Mouse (Mus musculus) Muller cell, postnatal 12 days (primary cell): ENCODE results near the gene Fam83f.
A peak's percentile ranks its signal among the peaks of the same experiment; 100 is the strongest.

ENCODE experiments used
- DNase-seq: peaks from one replicate; pipeline ENCODE4 v3.0.0-alpha.2; 2015; ENCODE audit errors: inconsistent ontology term

Fam83f gene

DNA sequence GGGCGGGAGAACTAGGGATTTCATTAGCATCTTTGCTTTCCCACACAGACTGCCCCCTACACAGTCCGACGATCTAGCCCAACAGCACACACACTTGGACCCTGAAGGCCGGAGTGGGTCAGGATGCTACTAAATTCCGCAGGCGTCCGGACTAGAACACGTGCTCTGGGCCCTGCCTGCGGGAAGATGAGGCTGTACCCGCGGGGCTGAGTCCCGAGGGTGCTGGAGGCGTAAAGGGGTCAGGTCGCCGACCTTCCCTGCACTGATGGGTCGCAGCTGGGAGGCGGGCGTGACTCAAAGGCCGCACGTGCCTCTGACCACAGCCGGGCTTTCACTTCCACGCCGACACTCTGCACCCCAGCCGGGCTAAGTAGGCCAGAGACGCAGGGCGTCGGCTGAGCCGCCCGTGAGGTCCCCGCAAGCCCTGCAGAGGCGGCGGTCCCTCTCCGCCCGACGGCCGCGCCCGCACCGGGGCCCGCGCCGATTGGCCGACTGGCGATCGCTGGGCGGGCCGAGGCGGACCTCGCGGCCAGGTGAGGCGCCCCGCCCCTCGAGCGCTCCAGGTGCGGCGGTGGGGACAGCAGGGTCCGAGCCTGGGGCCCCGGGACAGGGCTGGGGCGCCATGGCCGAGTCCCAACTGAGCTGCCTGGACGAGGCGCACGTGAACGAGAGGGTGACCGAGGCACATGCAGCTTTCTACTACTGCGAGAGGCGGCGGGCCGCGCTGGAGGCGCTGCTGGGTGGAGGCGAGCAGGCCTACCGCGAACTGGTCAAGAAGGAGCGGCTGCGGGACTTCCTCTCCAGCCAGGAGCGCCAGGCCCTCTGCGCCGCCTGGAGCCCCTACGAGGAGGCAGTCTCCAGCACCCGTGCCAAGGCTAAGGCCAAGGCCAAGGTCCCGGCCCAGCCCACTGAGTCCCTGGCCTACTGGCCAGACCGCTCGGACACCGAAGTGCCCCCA, at the start of gene Fam83f:
TSS of gene Fam83f (plus strand) at position 553 of the 958 bp plus-strand sequence.
- peak; percentile 49 for DNase-seq

DNA sequence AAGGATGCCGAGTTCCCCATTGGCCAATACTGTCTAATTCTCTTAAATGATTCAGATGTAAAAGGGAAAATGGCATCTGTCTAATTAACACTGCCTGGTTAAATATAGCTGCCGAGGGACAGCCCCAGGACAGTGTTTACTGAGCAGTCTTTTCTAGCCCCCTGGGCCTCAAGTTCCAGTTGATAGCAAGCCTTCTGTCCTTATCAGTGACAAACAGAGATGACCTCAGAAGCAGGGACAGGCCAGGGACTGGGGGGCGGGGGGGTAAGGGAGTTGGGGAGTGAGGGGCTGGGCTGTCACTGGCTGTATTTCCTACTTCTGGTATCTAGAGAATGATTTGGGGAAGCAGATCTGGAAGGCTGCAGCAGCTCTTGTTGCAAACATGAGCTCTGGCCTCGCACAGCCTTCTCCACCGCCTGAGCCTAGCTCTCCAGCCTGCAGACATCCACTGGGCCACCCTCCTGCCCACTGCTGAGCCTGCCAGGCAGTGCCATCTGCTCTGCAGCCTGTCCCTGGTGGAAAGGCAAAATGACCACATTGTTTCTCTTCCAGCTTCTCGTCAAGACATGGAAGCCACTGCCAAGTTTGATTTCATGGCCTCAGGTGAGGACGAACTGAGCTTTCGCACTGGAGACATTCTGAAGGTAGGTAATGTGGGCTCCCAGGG, 48.3 kb upstream of the Fam83f start:
- no peak for DNase-seq

DNA sequence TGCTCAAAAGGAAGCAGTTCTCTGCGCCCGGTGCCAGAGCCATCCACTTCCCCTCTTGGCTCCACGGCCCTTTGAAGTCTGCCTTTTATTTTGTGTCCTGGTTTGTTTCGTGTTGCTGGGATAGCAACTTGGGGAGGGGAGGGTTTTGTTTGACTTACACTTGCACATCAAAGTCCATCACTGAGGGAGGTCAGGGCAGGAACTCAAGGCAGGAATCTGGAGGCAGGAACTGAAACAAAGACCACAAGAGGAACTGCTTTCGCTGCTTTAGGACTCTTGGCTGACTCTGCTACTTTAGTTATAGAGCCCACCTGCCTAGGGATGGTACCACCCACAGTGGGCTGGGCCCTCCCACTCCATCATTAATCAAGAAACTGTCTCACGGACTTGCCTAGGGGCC, 45.2 kb upstream of the Fam83f start:
- no peak for DNase-seq

DNA sequence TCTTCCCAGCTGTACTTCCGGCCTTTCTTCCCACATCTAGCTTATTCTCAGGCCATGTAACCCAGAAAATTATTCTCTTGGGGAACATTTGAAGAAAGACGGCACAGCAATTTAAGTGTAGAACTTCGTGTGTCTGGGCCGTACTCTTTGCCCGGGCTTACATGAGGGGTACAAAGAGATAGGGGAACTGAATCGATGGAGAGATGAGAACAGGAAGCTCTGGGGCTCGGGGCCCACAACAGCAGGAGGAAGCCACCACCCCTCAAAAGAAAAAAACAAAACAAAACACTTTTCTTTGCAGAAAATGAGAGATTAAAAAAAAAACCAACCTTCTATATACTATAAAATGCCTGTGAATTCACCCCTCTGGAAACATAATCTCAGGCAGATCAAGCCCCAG, 41.5 kb upstream of the Fam83f start:
- DNase-seq = no peak

DNA sequence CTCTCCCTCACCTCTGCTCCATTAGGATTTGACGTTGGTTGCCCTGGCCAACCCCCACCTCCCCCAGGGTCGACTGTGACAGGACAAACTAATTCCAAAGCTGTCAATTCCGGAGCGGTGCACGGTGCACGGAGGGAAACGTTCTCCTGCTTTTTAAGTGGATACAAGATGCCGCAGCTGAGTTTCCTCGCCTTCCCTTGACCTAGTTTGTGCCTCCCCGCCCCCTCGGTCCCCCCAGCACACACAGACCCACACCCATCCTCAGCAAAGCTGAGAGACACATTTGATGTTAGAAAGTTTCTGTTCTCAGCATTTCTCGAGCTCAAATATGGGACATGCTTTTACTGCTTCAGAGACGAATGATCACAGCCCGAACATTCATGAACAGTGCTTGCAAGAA, 40.9 kb upstream of the Fam83f start:
- no peak for DNase-seq

DNA sequence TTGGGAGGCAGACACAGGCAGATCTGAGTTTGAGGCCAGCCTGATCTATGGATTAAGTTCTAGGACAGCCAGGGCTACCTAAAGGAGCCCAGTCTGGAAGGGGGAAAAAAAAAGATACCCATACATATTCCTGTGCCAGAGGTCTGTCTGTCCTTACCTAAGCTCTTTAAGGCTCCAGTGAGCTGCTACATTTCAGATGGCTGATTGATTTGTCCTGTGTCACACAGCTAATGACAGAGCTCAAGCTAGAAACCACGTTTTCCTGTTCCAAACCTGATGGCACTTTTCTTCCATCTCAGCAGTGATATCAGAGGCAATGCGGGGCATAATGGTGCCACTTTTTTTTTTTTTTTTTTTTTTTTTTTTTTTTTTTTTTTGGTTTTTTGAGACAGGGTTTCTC, 40.3 kb upstream of the Fam83f start:
- DNase-seq = no peak

DNA sequence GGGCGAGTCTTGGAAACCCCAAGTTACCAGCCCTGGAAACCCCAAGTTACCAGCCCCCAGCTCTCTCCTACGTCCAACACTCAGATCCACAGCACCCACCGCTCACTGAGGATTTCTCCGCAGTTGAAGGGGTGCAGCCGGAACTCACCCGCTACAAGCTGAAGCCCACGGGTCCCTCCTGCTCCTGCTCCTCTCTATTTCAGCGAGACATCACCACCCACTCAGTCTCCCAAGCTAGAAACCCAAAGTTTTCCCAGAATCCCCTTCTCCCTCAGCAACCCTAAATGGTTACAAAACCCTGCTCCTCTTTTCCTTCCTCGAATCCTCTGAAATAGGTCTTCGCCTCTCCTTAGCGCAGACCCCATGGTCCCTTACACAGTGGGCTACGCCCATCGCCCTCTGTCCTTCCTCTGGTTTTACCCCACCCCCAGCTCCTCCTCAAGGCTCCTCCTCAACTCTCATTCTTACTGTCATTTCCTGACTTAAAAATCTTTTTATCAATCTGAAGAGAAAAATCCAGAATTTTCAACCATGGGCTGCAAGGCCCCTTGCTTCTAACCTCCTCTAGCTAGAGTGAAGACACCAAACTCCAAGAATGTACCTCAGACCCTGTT, 39.3 kb upstream of the Fam83f start:
- DNase-seq = no peak

DNA sequence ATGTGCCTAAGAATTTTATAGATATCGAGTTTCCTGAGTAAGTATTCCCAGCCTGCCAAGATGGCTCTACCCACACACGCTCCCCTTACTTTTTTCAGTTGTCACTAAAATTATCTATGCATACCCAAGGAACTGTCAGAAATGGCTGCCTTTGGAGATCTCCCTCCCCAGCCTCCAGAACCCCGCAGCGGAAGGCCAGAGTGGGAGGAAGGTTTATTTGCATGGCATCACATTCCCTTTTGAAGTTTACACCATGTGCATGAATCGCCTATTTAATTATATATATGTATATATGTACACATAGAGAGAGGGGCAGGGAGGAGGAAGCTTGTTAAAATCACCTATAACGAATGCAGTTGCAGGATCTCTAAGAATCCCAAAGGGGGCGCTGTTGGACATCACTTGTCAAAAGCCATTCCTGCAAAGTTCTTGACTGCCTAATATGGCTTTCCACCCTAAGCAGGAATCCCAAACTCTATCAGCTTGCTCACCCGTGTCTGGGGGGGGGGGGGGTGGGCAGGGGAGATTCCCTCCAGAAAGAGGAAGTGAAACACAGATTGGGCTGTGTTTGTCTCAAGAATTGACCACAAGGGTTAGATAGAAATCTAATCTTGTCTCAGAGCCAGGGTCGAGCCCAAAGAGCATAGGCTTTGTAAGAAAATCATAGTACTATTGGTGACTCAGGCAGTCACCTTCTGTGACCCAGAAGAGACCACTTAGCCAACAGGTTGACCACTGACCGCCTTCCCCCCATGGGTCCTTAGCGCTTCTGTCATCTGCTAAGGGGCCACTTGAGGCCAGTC, 37.1 kb upstream of the Fam83f start:
- DNase-seq = peak; percentile 29

DNA sequence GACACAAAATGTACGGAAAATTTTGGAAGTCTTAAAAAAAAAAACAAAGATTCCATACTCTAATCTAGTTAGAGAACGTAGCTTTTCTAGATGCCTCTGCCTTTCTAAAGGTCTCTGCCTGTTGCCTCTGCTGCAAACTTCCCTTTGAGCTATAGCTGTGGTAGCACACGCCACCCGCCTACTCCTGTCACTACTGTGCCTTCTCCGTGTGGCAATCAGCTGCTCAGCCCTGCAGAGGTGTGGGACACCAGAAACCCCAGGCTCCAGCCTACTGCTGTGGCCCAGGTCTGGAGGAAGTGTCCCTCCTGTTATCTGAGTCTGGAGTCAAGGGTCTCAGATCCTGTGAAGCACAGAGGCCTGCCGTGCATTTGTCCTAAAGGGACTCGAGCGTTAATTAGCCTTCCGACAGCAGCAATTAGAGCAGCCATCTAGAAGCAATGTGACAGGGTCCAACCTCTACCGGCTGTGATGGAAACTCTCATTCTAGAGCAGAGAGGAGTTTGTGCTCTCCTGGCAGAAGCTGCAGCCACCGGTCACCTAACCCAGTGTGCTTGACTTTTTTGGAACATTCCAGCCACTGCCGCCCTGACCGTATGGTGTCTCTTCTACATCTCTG, 34.8 kb upstream of the Fam83f start:
- no peak for DNase-seq

DNA sequence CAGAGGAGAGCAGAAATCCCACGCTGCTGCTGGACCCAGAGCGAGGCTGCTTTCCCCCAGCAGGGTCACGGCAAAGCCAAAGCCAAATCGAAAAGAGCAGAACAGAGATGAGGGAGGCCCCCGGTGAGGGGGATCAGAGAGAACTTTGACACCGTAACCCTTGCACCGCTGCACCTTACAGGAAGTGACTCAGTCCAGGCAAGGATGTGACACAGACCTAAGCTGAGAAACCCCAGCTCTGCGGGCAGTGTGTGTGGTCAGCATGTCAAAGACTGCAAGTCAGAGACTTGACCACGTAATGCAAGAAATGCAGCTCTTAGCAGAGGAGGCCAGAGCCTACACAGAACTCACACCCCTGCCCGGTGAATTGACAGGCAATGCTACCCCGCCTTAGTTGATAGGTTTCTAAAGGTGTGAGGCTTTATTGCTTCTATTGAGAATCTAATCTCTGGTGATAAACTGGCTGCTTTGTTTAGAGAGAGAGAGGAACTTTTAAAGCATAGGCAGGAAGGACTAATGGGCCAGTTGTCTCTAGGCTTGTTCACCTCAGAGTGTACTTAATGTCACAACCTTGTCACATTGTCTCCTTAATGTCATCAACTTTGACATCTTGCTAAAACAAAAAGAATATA, 32.5 kb upstream of the Fam83f start:
- DNase-seq = peak; percentile 30

DNA sequence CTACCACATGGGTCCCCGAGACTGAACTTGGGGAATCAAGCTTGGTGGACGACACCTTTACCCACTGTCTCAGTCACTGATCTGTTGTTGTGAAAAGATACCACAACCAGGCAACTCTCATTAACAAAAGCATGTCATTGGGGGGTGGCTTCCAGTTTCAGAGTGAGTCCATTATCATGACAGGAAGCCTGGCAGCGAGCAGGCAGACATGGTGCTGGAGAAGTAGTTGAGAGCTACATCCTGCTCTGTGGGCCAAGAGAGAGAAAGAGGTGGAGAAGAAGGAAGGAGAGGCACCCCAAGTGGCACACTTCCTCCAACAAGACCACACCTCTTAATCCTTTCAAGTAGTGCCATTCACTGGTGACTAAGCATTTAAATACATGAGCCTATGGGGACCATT, 31.8 kb upstream of the Fam83f start:
- DNase-seq = no peak

DNA sequence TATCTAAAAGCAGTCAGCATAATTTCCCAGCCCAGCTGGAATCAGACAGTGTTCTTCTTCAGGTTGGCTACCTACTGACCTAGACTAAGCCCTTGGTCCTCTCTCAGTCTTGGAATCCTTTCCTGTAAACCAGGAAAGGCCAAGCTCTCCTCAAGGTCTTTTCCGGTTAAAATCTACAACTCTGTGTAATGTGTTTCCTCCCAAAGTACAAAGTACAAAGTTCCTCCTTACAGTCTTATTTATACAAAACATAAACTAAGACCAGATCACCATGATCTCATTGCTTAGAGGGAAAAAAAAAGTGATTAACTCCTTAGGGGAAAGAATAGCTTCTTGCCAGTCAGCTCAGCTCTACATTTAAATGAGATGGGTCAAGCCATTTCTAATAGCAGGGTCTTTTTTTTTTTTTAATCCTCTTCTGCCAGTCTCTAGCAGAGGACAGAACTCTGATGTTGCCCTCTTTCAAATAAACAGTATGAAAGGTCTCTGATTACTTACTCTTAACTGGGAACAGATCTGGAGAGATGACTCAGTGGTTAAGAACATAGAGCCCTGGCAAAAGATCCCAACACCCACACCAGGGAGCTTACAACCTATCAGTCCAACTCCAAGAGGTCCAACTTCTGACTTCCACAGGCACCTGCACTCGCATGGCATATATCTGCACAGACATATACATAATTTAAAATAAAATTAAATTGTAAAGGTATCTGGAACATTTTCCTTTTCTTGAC, 29.8 kb upstream of the Fam83f start:
- DNase-seq = no peak

DNA sequence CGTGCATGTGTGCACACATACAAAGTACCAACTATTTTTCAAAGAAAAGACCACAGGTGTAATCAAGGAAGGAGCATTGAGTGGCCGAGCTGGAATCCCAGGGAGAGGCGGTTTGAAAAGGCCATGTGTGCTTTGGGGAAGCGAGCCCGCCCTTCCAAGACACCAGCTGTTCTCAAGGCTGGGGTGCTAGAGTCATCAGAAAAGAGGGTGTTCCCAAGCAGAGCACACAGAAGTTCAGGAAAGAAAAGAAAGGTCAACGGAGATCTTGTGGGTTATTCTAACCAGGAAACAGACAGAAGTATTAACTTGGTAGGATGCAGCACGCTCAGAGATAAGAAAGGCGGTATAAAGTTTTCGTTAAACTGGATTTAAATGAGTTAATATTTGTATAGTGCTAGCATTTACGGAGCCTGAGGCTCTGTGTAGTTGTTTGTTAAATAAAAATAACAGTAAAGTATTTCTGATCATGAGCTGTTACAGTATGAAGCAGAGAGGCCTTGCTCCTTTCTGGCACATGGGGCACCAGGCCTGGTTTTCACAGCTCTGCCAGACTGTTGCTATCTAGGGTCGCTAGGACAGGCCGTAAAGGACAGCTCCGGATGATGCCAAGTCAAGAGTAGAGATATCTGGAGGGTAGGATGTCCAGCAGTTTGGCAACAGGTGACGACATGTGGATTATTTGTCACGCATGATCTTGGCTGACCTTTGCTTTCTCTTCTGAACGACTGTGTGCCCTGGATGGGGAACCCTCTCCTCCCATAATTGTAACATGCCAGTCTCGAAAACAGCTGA, 26.4 kb upstream of the Fam83f start:
- DNase-seq = no peak

DNA sequence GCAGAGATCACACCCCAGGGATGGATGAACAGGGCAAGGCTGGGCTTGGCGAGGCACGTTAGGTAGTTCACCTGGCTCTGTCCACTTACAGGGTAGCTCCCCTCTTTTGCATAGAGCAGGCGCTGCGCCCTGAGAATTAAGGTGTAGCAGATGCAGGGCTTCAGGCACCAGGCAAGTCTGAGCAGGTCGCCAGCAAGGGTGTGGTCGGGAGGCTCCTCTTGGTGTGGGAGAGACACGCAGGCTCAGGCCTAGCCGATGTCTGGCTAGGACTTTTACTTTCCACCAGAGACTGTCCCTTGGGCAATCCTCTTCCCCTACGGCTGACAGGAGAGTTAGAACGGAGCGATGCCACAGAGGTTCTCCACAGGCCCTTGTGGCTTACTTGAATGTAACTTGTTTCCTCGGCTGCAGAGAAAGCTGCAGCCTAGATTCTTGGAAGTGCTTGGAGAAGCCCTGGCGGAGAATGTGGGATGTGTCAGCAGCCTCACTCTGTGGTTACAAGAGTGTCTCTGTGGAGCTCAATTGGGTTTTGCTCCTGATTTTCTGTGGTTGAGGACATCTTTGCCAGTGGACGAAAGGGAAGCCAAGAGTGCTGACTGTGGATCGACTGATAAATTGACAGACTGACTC, 22.6 kb upstream of the Fam83f start:
- no peak for DNase-seq

DNA sequence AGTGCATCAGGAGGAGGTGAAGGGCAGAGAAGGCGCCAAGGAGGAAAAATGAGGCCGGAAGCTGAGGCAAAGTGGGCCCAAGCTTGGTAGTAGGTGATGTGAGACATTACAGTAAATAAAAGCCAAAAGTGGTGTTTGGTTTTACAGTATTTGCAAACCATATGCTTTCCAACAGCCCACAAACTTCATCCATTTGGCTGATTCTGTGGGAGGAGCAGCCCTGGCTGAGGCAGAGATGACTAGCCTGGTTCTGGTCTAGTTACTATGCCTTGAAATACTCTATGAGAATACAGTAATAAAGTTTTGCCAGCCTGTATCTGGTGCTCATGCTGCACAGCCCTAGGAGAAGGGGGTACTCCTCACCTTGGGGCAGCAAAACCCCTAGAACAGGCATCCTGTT, 21.2 kb upstream of the Fam83f start:
- DNase-seq = no peak

DNA sequence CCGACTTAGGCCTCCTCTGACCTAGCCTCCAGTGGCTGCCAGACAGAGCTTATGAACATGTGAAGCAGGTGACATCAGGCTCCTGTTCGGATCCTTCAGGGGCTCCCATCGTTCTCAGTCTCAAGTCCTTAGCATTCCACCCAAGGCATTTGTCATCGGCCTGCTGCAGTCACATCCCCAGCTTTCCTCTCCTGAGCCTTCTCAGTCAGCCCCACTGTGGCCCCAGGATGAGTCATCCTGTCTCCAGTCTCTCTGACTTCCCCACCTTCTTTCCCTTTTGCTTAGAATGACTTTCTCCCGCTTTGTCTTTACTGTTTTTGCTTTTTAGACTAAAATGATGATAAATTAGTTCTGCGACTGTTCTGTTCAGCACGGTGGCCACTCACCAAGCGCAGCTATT, 17.8 kb upstream of the Fam83f start:
- DNase-seq = no peak

DNA sequence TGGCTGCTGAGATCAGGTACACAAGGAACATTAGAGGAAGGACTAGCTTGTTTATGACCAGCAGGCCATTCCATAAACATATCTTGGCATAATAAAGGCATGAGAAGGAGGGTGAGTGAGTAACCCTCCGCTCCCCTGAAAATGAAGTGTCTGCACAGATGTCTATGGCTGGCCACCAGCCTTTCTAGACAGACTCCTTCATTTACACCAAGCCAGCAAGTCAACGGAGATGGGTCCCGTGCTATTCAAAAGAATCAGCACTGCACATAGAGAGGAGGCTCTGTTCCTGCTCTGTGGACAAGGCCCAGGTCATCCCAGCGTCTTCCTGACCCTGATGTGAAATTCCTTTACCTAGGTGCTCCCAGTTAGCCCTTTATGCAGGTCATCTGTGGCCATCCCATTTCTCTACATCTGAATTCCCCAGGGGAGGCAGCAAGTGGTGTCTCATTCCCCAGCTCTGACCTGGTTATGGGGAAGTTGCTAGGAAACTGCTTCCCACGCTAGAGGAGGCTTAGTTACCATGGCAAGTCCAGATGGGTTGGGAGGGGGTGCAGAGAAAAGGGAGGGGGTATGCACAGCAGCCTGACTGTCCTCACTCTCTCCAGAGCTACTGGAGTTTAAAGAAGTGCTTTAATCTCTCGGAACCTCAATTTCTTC, 12.7 kb upstream of the Fam83f start:
- DNase-seq = no peak

DNA sequence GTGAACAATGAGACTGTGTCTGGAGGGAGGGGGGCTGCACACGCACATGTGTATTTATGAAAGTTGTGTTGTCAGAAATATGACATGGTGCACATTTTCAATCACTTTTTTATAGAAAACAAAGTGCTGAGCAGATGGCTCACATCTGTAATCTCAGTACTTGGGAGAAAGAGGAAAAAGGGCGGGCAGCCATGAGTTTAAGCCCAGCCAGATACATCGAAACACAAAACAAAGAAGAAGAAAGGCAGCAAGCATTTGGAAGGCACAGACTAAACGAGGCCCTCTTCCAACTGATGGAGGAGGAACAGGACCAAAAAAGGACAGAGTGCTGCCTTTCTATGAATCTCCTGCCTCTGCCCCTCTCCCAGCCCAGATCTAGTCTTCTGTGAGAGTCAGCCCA, 10.7 kb upstream of the Fam83f start:
- DNase-seq = no peak
